Mouse (Mus musculus): ENCODE measurements around the gene Gm10577.

Gene Gm10577

GRCm38 (mm10) chr4:101009092-101009491, 11.4 kb downstream of the Gm10577 start:
- H3K27me3 ChIP-seq (ENCODE audit: control insufficient read depth, insufficient read depth, low read length, poor library complexity, severe bottlenecking), result no peaks in the 10 kb centered on the region
- no peaks in the 10 kb centered on the region for H3K36me3 ChIP-seq (ENCODE audit: control insufficient read depth, insufficient read depth, low read length, poor library complexity, severe bottlenecking)
- DNase-seq (ENCODE audit: low read depth, low spot score), result no peak

DNA sequence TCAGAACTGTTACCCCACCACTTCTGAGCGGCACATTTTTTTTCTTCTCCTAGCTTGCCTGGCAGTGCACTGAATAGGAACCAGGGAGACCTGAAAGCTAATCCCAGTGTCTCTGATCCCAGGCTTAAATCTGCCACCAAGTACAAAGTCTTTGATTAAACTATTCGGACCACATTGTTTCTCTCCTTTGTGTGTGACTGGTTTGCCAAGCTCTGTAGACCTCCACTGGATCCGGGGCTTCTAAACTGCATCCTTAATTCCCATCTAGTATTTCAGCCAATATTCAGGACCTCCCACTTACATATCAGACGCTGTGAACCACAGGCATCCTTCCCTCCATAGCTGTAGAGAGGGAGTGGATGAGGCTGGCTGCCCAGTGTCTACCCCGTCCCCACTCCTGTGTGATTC, 12.1 kb downstream of the Gm10577 start:
- Histone ChIP-seq H3K36me3 (ENCODE audit: control insufficient read depth, insufficient read depth, low read length, poor library complexity, severe bottlenecking) (no peaks in the 10 kb centered on the region), H3K27me3 (ENCODE audit: control insufficient read depth, insufficient read depth, low read length, poor library complexity, severe bottlenecking) (no peaks in the 10 kb centered on the region)
- no peak for DNase-seq (ENCODE audit: low read depth, low spot score)

DNA sequence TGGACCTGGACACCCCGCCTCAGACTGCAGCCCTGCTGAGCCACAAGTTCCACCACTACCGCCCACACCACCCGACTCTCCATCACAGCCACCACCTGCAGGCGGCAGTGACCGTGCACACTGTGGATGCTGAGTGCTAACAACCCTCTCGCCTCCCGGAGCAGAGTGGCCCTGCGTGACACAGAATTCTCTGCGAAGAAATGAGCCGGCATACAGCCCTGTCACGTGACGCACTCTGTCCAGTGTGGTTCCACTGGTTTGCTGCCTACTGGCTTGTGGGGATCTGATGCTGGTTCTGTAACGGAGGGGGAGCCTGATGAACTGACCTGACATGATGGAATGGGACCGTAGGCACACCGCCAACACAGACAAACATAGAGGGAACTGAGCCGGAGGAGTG, 17.5 kb downstream of the Gm10577 start:
- DNase-seq (ENCODE audit: low read depth, low spot score), result no peak
- H3K36me3 ChIP-seq (ENCODE audit: control insufficient read depth, insufficient read depth, low read length, poor library complexity, severe bottlenecking), result no peaks in the 10 kb centered on the region
- H3K27me3 ChIP-seq (ENCODE audit: control insufficient read depth, insufficient read depth, low read length, poor library complexity, severe bottlenecking), result no peaks in the 10 kb centered on the region

- no peaks in the 10 kb centered on the region for H3K36me3 ChIP-seq (ENCODE audit: control insufficient read depth, insufficient read depth, low read length, poor library complexity, severe bottlenecking)
- no peak for DNase-seq (ENCODE audit: low read depth, low spot score)
- H3K27me3 ChIP-seq (ENCODE audit: control insufficient read depth, insufficient read depth, low read length, poor library complexity, severe bottlenecking), result no peaks in the 10 kb centered on the region
Observed at GRCm38 (mm10) chr4:101001073-101001472, 19.4 kb downstream of the Gm10577 start.

- no peaks in the 10 kb centered on the region for H3K36me3 ChIP-seq (ENCODE audit: control insufficient read depth, insufficient read depth, low read length, poor library complexity, severe bottlenecking)
- no peak for DNase-seq (ENCODE audit: low read depth, low spot score)
- H3K27me3 ChIP-seq (ENCODE audit: control insufficient read depth, insufficient read depth, low read length, poor library complexity, severe bottlenecking), result no peaks in the 10 kb centered on the region
Observed at GRCm38 (mm10) chr4:101000622-101001021, 19.9 kb downstream of the Gm10577 start.

GRCm38 (mm10) chr4:100998906-100999305, 21.6 kb downstream of the Gm10577 start:
- no peaks in the 10 kb centered on the region for H3K36me3 ChIP-seq (ENCODE audit: control insufficient read depth, insufficient read depth, low read length, poor library complexity, severe bottlenecking)
- DNase-seq (ENCODE audit: low read depth, low spot score), result no peak
- no peaks in the 10 kb centered on the region for H3K27me3 ChIP-seq (ENCODE audit: control insufficient read depth, insufficient read depth, low read length, poor library complexity, severe bottlenecking)

GRCm38 (mm10) chr4:100998145-100998544, 22.4 kb downstream of the Gm10577 start:
- DNase-seq (ENCODE audit: low read depth, low spot score), result peak; percentile 43
- H3K36me3 ChIP-seq (ENCODE audit: control insufficient read depth, insufficient read depth, low read length, poor library complexity, severe bottlenecking), result no peaks in the 10 kb centered on the region
- no peaks in the 10 kb centered on the region for H3K27me3 ChIP-seq (ENCODE audit: control insufficient read depth, insufficient read depth, low read length, poor library complexity, severe bottlenecking)

GRCm38 (mm10) chr4:100996060-100996651, 24.3 kb downstream of the Gm10577 start:
- Histone ChIP-seq H3K36me3 (ENCODE audit: control insufficient read depth, insufficient read depth, low read length, poor library complexity, severe bottlenecking) (no peaks in the 10 kb centered on the region), H3K27me3 (ENCODE audit: control insufficient read depth, insufficient read depth, low read length, poor library complexity, severe bottlenecking) (no peaks in the 10 kb centered on the region)
- DNase-seq (ENCODE audit: low read depth, low spot score), result no peak

- no peaks in the 10 kb centered on the region for H3K27me3 ChIP-seq (ENCODE audit: control insufficient read depth, insufficient read depth, low read length, poor library complexity, severe bottlenecking)
- DNase-seq (ENCODE audit: low read depth, low spot score), result no peak
- H3K36me3 ChIP-seq (ENCODE audit: control insufficient read depth, insufficient read depth, low read length, poor library complexity, severe bottlenecking), result no peaks in the 10 kb centered on the region
Observed at GRCm38 (mm10) chr4:100995617-100996016, 24.9 kb downstream of the Gm10577 start.

DNA sequence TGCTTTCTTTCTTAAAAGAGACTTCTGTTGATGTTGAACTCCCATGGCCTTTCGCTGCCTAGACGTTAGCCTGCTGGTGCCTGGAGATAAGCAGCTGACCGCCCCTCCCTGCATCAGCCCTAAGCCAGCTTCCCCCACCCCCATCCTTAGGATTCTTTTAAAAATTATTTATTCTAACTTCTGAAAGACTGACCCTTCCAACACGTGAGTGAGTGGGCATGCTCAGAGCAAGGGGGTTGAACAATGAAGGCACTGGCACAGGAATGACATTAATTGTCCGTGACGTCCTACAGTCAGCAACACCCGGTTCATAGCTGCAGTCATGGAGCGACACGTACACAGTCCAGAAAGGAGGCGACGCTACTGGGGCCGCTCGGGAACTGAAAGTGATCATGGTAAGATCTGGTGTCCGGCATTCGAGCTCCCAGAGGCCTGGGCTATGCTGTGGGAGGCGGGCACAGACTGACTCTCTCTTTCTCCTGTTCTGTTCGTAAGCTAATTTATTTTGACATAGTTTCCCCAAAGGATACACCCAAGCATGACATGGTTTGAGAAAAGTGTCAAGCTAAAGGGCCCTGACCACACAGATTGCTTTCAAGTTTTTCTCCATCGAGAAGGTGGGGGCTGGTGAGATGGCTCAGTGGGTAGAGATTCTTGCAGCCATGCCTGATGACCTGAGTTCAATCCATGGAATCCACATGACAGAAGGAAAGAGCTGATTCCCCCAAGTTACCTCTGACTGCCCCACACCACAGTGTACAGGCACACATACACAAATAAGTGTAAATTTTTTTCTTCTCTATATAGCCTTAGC, 25.8 kb downstream of the Gm10577 start:
- Histone ChIP-seq H3K36me3 (ENCODE audit: control insufficient read depth, insufficient read depth, low read length, poor library complexity, severe bottlenecking) (no peaks in the 10 kb centered on the region), H3K27me3 (ENCODE audit: control insufficient read depth, insufficient read depth, low read length, poor library complexity, severe bottlenecking) (no peaks in the 10 kb centered on the region)
- DNase-seq (ENCODE audit: low read depth, low spot score), result no peak

DNA sequence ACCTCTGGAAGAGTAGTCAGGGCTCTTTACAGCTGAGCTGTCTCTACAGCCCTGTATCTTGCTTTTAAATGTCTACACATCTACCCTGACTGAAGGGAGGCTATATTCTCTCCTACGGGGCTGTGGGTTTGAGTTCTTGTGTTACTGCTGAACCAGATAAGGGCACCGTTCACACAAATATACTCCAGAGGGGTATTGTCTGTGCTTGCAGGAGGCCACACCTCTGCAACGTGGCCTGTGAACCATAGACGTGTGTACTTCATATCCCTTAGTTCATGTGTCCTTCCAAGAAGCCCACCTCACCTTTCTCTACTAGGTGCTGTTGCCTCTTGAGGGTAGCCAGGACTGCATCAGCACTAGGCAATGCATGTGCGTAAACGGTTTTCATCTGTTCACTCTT, 28.4 kb downstream of the Gm10577 start:
- no peaks in the 10 kb centered on the region for H3K36me3 ChIP-seq (ENCODE audit: control insufficient read depth, insufficient read depth, low read length, poor library complexity, severe bottlenecking)
- no peak for DNase-seq (ENCODE audit: low read depth, low spot score)
- no peaks in the 10 kb centered on the region for H3K27me3 ChIP-seq (ENCODE audit: control insufficient read depth, insufficient read depth, low read length, poor library complexity, severe bottlenecking)

- no peaks in the 10 kb centered on the region for H3K27me3 ChIP-seq (ENCODE audit: control insufficient read depth, insufficient read depth, low read length, poor library complexity, severe bottlenecking)
- no peaks in the 10 kb centered on the region for H3K36me3 ChIP-seq (ENCODE audit: control insufficient read depth, insufficient read depth, low read length, poor library complexity, severe bottlenecking)
- DNase-seq (ENCODE audit: low read depth, low spot score), result no peak
Observed at GRCm38 (mm10) chr4:100990996-100991395, 29.5 kb downstream of the Gm10577 start.

- Histone ChIP-seq H3K27me3 (ENCODE audit: control insufficient read depth, insufficient read depth, low read length, poor library complexity, severe bottlenecking) (no peaks in the 10 kb centered on the region), H3K36me3 (ENCODE audit: control insufficient read depth, insufficient read depth, low read length, poor library complexity, severe bottlenecking) (no peaks in the 10 kb centered on the region)
- DNase-seq (ENCODE audit: low read depth, low spot score), result peak; percentile 6
Observed at GRCm38 (mm10) chr4:100988231-100988799, 32.2 kb downstream of the Gm10577 start.

DNA sequence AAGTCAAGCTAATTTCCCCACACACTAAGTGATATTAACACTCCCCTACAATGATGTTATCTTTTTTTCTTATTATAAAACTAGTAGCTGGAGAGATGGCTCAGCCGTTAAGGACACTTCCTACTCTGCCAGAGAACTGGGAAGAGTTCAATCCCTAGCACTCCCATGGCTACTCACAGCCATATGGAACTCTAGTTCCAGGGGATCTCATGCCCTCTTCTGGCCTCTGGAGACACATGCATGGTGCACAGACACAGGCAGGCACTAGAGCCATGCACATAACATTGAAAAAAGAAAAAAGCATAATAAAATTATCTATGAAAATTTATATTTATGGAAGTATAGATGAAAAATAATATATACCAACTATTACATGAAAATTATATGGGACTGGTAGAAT, 33.3 kb downstream of the Gm10577 start:
- Histone ChIP-seq H3K27me3 (ENCODE audit: control insufficient read depth, insufficient read depth, low read length, poor library complexity, severe bottlenecking) (no peaks in the 10 kb centered on the region), H3K36me3 (ENCODE audit: control insufficient read depth, insufficient read depth, low read length, poor library complexity, severe bottlenecking) (no peaks in the 10 kb centered on the region)
- DNase-seq (ENCODE audit: low read depth, low spot score), result no peak

DNA sequence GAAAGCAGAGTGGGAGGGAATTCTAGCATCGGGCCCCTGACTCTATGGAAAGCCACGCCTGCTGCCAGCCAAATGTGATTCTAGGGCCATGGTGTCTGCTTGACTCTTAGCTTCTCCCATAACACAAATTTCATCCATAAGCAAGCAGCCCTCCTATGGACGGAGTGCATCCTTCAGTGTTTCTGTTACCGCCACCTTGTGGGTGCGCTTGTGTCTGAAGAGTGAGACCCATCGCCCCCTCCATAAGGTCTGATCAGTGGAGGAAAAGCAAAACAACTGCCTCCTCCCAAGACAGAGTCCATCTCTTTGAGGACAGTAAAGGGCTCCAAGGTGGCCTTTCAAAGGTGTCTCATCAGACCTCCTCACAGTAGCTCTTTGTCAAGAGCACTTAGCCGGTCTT, 43.0 kb downstream of the Gm10577 start:
- no peaks in the 10 kb centered on the region for H3K36me3 ChIP-seq (ENCODE audit: control insufficient read depth, insufficient read depth, low read length, poor library complexity, severe bottlenecking)

More for the DNA sequence above, 43.0 kb downstream of the Gm10577 start:
- DNase-seq (ENCODE audit: low read depth, low spot score), result no peak
- H3K27me3 ChIP-seq (ENCODE audit: control insufficient read depth, insufficient read depth, low read length, poor library complexity, severe bottlenecking), result no peaks in the 10 kb centered on the region
